Mouse (Mus musculus) ovary, postnatal 10 days (tissue): Measurements from ENCODE around the gene Cacng3.

ENCODE experiments used
- DNase-seq: peaks from one replicate; pipeline ENCODE4 v3.0.0; 2022; ENCODE audit warnings: low spot score

Cacng3 gene

GRCm38 (mm10) chr7:122723358-122723876, 53.1 kb downstream of the Cacng3 start:
- no peak for DNase-seq

- no peak for DNase-seq
Observed at GRCm38 (mm10) chr7:122726376-122726775, 56.1 kb downstream of the Cacng3 start.

GRCm38 (mm10) chr7:122728186-122728585, 57.9 kb downstream of the Cacng3 start:
- no peak for DNase-seq

- no peak for DNase-seq
Observed at GRCm38 (mm10) chr7:122728846-122729245, 58.6 kb downstream of the Cacng3 start.

- DNase-seq, result no peak
Observed at GRCm38 (mm10) chr7:122735323-122735722, 65.0 kb downstream of the Cacng3 start.

- DNase-seq, result no peak
Observed at GRCm38 (mm10) chr7:122738541-122738940, 68.2 kb downstream of the Cacng3 start.

- DNase-seq, result no peak
Observed at GRCm38 (mm10) chr7:122740663-122741062, 70.4 kb downstream of the Cacng3 start.

GRCm38 (mm10) chr7:122755920-122756603, 85.8 kb downstream of the Cacng3 start:
- no peak for DNase-seq

- no peak for DNase-seq
Observed at GRCm38 (mm10) chr7:122758645-122759044, 88.4 kb downstream of the Cacng3 start.

- DNase-seq, result no peak
Observed at GRCm38 (mm10) chr7:122764506-122764905, 94.2 kb downstream of the Cacng3 start.

- DNase-seq, result no peak
Observed at GRCm38 (mm10) chr7:122768292-122769020, 98.2 kb downstream of the Cacng3 start.

- no peak for DNase-seq
Observed at GRCm38 (mm10) chr7:122779601-122780000, 109.3 kb downstream of the Cacng3 start.

- DNase-seq, result no peak
Observed at GRCm38 (mm10) chr7:122789929-122790328, 119.6 kb downstream of the Cacng3 start.

- DNase-seq, result no peak
Observed at GRCm38 (mm10) chr7:122793655-122794346, 123.5 kb downstream of the Cacng3 start.

- no peak for DNase-seq
Observed at GRCm38 (mm10) chr7:122795140-122795539, 124.8 kb downstream of the Cacng3 start.

- DNase-seq, result no peak
Observed at GRCm38 (mm10) chr7:122800821-122801220, 130.5 kb downstream of the Cacng3 start.

- DNase-seq, result peak; percentile 5
Observed at GRCm38 (mm10) chr7:122803839-122804496, 133.7 kb downstream of the Cacng3 start.

GRCm38 (mm10) chr7:122806531-122806930, 136.2 kb downstream of the Cacng3 start:
- no peak for DNase-seq

GRCm38 (mm10) chr7:122813724-122814123, 143.4 kb downstream of the Cacng3 start:
- DNase-seq, result no peak

GRCm38 (mm10) chr7:122817565-122817964, 147.3 kb downstream of the Cacng3 start:
- DNase-seq, result no peak
